Mouse (Mus musculus) liver, embryonic 12.5 days (tissue): ENCODE measurements around the gene Vmn1r76. TPM values are rescaled to one million over a fixed set of nuclear protein-coding genes. Genes with fewer than 3 reads are reported as not detected.

Experiments
- ATAC-seq: fragments of 200-750 bp; cut with Nextera tagmentation; 2 replicates; pipeline ENCODE4 v1.8.0; 2017; ENCODE audit warnings: moderate number of reproducible peaks, mild to moderate bottlenecking, moderate library complexity
- H3K27ac ChIP-seq: fragments of 300-500 bp; sonication (generic); 2 replicates; pipeline ENCODE4 v1.5.1; 2016; ENCODE audit warnings: mild to moderate bottlenecking
- H3K27me3 ChIP-seq: fragments of 300-500 bp; sonication (generic); replicated peaks from 2 replicates; pipeline ENCODE4 v1.6.1; 2016; ENCODE audit warnings: mild to moderate bottlenecking, moderate library complexity
- H3K36me3 ChIP-seq: fragments of 300-500 bp; sonication (generic); 2 replicates; pipeline ENCODE4 v1.6.1; 2016; ENCODE audit warnings: mild to moderate bottlenecking, moderate library complexity
- H3K4me1 ChIP-seq: fragments of 300-500 bp; sonication (generic); 2 replicates; pipeline ENCODE4 v1.6.1; 2016
- H3K4me2 ChIP-seq: fragments of 300-500 bp; sonication (generic); 2 replicates; pipeline ENCODE4 v1.6.1; 2016; ENCODE audit warnings: mild to moderate bottlenecking, moderate library complexity
- H3K4me3 ChIP-seq: fragments of 300-500 bp; sonication (generic); 2 replicates; pipeline ENCODE4 v1.5.1; 2016; ENCODE audit warnings: mild to moderate bottlenecking, moderate library complexity
- H3K9ac ChIP-seq: fragments of 300-500 bp; sonication (generic); 2 replicates; pipeline ENCODE4 v1.6.1; 2016; ENCODE audit warnings: mild to moderate bottlenecking, moderate library complexity
- H3K9me3 ChIP-seq: fragments of 300-500 bp; sonication (generic); replicated peaks from 2 replicates; pipeline ENCODE4 v1.6.1; 2016; ENCODE audit warnings: mild to moderate bottlenecking, moderate library complexity
- WGBS: fragments of 180-500 bp; shearing (Covaris S2); methylation state at CpG from one replicate; pipeline ENCODE4 v1.1.7; 2016; ENCODE audit not compliant: insufficient replicate concordance; 5-methylcytosine and 5-hydroxymethylcytosine counted together
- polyA plus RNA-seq: library from polyadenylated mRNA; unstranded; fragments of >200 nt; fragmentation: Nextera tagmentation; extraction: Ambion mirVana; gene quantifications from 2 replicates; pipeline ENCODE4 v1.2.1, GENCODE M21; 2016

Gene Vmn1r76
- polyA plus RNA-seq: not detected in 2 replicates

GRCm38 (mm10) chr7:11938113-11938512, at the start of gene Vmn1r76:
TSS of gene Vmn1r76 (minus strand) at chr7:11938213.
- 0 out of 2 replicates have a peak, but pooled peaks cover 3% of the 10 kb centered on the region for H3K9me3 ChIP-seq
- H3K27ac ChIP-seq: no peak within 1 kb of the TSS
- H3K4me3 ChIP-seq: no peak within 1 kb of the TSS
- H3K4me2 ChIP-seq: no peak within 1 kb of the TSS
- no peak within 1 kb of the TSS for H3K9ac ChIP-seq
- no peaks in the 10 kb centered on the region for H3K36me3 ChIP-seq
- H3K4me1 ChIP-seq: no peaks in the 10 kb centered on the region
- no peaks in the 10 kb centered on the region for H3K27me3 ChIP-seq
- no peak for ATAC-seq

DNA sequence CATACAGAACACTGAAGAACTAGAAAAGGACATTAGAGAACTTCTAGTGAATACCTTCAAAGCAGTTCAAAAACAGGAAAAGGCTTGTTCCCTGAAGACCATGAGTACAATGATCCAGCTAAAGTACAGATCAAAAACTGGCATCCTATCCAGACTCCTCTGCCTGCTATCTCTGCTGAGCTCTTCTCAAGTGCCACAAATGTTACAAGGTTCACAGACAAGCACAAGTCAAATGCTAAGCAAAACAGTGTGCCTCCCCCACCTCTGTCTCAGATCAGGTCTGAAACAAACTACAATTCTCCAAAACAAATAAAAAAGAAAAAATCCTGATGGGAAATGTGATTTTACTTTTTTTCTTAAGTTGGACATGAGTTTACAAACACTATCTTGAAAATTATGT, 34.6 kb upstream of the Vmn1r76 start:
- Histone ChIP-seq H3K27me3 (no peaks in the 10 kb centered on the region), H3K4me1 (no peaks in the 10 kb centered on the region), H3K27ac (no peak overlapping the region), H3K9ac (no peak overlapping the region), H3K4me3 (no peak overlapping the region), H3K4me2 (no peak overlapping the region), H3K9me3 (peaks cover 9% of the 10 kb centered on the region; the same call in 1 of the 2 replicates), H3K36me3 (no peaks in the 10 kb centered on the region)
- ATAC-seq: no peak

- Histone ChIP-seq H3K27ac (no peak overlapping the region), H3K27me3 (no peaks in the 10 kb centered on the region), H3K4me1 (no peaks in the 10 kb centered on the region), H3K4me2 (no peak overlapping the region), H3K36me3 (no peaks in the 10 kb centered on the region), H3K9me3 (peaks cover 19% of the 10 kb centered on the region), H3K4me3 (no peak overlapping the region), H3K9ac (no peak overlapping the region)
- no peak for ATAC-seq
- 70% methylated on average over 3 of the region's 3 CpGs for WGBS
Measured at GRCm38 (mm10) chr7:11947991-11948390, 10.0 kb upstream of the Vmn1r76 start.

DNA sequence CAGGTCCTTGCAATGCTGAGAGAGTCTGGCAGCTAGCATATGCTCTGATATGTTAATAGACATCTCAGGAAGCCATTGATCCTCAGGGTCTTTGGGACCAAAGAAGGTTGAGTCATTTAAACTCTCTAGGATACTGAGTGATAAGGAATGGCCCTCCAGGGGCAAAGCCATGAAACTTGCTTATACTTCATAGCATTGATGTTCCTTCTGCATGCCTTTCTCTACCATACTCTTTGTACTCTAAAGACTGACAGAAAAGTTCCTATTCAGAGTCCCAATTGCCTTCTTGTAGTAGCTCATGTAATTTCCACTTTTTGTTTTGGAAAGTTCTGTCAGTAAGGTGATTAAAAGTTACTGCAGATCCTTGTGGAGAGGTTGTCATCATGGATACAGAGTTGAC, 63.7 kb downstream of the Vmn1r76 start, which contains the start of gene Vmn1r75:
Gene Vmn1r75 (plus strand): TSS at position 301 of the 400 bp plus-strand sequence.
- H3K9ac ChIP-seq: no peak within 1 kb of the TSS
- ATAC-seq: no peak

More for the DNA sequence above, 63.7 kb downstream of the Vmn1r76 start, which contains the start of gene Vmn1r75:
- no peaks in the 10 kb centered on the region for H3K36me3 ChIP-seq
- no peaks in the 10 kb centered on the region for H3K27me3 ChIP-seq
- H3K9me3 ChIP-seq: no peaks in the 10 kb centered on the region
- H3K27ac ChIP-seq: no peak within 1 kb of the TSS
- no peak within 1 kb of the TSS for H3K4me3 ChIP-seq
- H3K4me1 ChIP-seq: no peaks in the 10 kb centered on the region
- H3K4me2 ChIP-seq: no peak within 1 kb of the TSS

Other genes with a start within 250 kb of the Vmn1r76 start
- not detected in 2 replicates for gene Vmn1r73, start 207.9 kb downstream of the Vmn1r76 start, polyA plus RNA-seq
- gene Vmn1r74, start 104.2 kb downstream of the Vmn1r76 start, polyA plus RNA-seq: not detected in 2 replicates
- gene Vmn1r75, start 63.6 kb downstream of the Vmn1r76 start, polyA plus RNA-seq: not detected in 2 replicates
- gene Vmn1r77, start 98.5 kb upstream of the Vmn1r76 start, polyA plus RNA-seq: not detected in 2 replicates
- not detected in 2 replicates for gene Vmn1r78, start 212.0 kb upstream of the Vmn1r76 start, polyA plus RNA-seq
- not detected in 2 replicates for gene Vmn1r79, start 233.1 kb upstream of the Vmn1r76 start, polyA plus RNA-seq